Mouse (Mus musculus): ENCODE results near the gene Gm20388.
A peak's percentile ranks its signal among the peaks of the same experiment; 100 is the strongest.

The Gm20388 gene

GRCm38 (mm10) chr8:122697586-122697985 is 2786.9 kb downstream of the Gm20388 start:
- DNase-seq (ENCODE audit: low spot score in 2 of 2) = no peak

DNA sequence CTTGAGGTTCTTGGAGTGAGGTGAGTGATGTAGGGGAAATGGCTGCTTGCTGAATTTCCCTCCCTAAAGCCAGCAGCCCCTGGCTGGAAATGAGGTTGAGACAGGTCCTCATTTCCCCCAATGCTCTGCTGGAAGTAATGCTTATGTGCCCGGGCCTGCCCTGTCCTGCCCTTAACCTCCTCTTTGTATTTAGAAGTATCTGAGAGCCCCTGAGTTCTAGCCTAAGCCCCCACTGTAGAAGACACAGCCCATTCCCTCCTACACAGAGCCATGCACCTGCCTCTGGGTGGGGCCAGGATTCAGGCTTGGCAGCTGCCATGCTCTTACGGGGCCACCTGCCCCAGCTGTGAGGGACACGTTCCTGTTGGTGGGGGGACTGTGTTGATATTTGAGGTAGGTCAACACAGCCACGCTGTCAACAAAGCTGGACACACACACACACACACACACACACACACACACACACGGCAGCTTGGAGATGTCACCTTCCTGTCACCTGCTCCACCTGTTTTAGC is 2787.7 kb downstream of the Gm20388 start:
- no peak for DNase-seq (ENCODE audit: low spot score in 2 of 2)

DNA sequence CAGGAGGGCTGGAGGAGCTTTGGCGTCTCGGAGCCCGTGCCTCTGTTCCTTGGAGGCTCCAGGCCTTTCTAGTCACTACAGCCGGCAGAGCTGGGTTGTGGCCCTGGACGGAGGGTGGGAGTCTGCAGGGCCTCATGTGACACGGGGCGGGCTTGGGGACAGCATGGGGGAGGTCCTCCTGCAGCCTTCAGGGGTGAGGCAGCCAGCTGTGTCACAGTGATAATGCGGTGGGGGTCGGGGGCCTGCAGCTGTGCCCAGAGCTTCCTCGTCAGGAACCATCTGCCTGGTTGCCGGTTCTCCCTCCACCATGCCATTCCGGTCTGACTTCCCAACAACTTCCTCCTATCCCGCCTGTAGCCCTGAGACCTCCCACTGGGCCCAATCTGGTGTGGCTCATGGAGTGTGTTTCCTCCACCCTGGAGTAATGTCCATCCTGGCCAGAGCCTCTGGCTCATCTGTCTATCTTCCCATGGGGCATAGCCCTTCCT is 2788.4 kb downstream of the Gm20388 start, which contains the start of gene Cbfa2t3:
Gene Cbfa2t3 (minus strand): TSS at position 105 of the 488 bp plus-strand sequence.
- no peak for DNase-seq (ENCODE audit: low spot score in 2 of 2)

GRCm38 (mm10) chr8:122700628-122701027 is 2790.0 kb downstream of the Gm20388 start:
- DNase-seq (ENCODE audit: low spot score in 2 of 2) = no peak

- no peak for DNase-seq (ENCODE audit: low spot score in 2 of 2)
Observed at GRCm38 (mm10) chr8:122701441-122702185, 2791.0 kb downstream of the Gm20388 start.

GRCm38 (mm10) chr8:122702301-122702941 is 2791.8 kb downstream of the Gm20388 start:
- no peak for DNase-seq (ENCODE audit: low spot score in 2 of 2)

- no peak for DNase-seq (ENCODE audit: low spot score in 2 of 2)
Observed at GRCm38 (mm10) chr8:122702957-122703356, 2792.3 kb downstream of the Gm20388 start.

DNA sequence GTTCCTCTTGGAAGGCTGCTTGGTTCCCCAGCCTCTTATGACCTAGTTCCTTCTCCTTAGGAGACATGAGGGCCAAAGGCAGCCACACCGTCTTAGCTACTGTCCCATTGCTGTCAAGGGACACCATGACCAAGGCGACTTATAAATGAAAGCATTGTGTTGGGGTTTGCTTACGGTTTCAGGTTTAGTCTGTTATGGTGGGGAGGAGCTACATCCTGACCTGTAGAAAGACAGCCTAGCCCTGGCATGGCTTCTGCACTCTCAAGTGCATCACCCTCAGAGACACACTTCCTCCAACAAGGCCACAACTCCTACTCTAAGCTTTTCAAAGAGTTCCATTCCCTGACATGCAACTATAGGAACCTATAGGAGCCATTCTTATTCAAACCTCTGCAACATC is 2794.0 kb downstream of the Gm20388 start:
- no peak for DNase-seq (ENCODE audit: low spot score in 2 of 2)

DNA sequence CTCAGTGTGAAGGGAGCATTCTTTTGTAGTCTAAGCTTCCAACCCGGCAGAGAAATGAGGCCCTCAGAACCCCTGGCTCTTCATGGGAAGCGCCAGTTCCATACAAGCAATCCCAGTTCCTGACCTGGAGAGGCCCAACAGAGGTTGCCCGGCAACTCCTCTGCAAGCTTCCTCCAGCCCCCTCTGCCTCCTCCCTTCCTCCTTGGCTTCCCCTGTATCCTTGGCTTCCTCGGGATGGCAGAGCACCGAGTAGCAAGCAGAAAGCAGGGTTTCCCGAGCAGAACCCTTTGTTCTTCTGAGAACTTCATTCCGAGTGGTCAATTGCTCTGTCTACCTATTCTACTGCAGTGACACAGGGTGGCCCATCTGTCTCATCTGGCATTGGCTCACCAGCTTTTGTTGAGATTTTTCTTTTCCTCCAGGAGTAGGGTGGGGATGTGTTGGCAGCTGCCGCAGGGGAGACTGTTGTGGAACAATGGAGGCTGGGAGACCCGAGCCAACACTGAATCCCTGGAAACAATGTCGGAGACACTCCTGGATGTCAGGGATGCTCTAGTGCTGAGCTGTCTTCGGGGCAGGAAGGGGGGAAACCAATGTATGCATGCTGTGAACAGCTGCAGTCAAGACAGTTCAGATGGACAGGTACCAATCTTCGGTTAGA is 2795.4 kb downstream of the Gm20388 start:
- no peak for DNase-seq (ENCODE audit: low spot score in 2 of 2)

- no peak for DNase-seq (ENCODE audit: low spot score in 2 of 2)
Observed at GRCm38 (mm10) chr8:122707184-122707583, 2796.5 kb downstream of the Gm20388 start.

DNA sequence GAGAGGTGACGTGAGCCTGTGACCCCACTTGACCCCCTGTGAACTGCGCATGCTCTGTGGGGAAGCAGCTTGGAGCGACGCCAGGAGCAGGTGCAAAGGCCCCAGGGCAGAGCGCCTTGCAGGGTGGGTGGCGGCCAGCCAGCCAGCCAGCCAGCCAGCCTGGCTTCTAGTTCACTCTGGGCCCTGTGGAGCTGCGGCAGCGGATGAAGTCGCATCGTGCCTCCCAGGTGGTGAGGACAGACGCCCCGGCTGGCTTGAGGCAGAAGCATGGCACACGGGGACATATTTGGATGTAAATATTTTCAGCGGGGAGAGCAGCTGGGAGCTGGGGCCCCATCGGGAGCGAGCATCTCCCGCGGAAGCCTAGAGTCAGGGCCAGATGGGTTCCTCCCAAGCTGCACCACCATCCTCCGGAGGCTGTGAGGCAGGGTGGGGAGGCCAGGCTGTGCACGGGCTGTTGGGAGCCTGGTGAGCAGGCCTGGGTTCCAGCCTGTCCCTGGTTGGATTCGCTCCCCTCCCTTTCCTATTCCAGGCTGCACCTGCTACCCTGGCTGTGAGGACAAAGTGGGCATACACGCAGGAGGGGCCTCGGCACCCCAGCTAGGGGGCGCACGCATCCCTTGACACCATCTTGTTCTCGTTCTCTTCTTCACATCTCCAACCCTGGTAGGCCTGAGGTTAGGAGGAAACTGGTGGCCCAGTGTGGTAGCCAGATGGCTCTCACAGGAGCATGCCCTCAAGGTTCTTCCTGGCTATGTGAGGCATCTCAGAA is 2798.9 kb downstream of the Gm20388 start:
- DNase-seq (ENCODE audit: low spot score in 2 of 2) = peak in 1 of 2 experiments; percentile 58

DNA sequence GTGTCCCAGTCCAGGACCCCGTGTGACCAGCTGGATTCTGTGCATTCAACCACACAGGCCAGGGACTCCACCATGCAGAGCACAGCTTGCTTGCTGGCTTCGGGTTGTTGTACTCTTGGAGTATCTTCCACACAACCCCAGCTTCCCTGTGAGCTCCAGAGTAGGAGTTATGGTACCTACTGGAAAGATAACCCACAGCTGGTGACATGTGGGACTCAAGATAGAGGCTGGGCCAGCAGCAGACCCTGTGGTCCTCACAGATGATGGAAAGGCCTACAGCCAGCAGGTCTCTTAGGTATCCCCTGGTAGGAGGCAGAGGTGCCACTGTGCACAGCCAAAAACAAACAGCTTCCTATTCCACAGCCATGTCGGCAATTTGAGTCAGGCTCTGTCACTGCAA is 2800.8 kb downstream of the Gm20388 start:
- DNase-seq (ENCODE audit: low spot score in 2 of 2) = no peak

DNA sequence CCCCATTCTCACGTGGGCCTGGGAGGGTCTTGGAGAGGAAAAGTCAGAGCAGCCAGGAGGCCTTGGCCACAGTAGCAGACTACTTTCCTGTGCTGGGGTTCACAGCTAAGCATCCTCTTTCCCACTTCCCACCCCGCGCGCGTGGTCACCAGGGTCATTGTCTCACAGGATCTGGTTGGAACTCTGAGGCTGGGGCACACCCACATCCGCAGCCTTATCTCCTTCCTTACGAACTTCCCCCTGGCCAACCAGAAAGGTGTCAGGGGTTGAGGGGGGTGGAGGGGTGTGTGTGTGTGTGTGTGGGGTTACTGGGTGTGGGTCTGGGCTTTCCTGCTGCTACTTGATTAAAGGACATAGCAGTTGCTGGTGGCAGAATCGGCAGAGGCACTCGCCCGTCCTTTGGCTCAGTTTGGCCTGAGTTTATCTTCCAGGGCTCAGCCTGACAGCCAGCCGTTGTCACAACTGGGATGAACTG is 2801.3 kb downstream of the Gm20388 start:
- no peak for DNase-seq (ENCODE audit: low spot score in 2 of 2)

- peak in 1 of 2 experiments; percentile 46 for DNase-seq (ENCODE audit: low spot score in 2 of 2)
Observed at GRCm38 (mm10) chr8:122712411-122713156, 2801.9 kb downstream of the Gm20388 start.

DNA sequence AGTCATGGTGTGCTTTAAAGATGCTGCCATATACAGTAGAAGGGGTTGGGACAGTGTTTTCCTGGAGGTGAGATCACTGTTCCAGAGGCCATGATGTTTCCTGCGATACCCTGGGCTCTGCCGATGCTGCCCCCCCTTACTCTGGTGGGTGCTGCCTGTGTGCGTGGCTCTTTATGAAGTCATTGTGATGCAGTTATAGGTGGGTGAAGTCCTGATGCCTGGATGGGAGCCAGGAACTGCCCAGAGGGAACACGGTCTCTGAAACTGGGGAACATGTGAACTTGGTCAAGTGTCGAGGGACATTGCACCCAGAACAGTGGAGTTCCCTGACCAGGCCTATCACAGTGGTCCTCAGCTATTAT is 2802.5 kb downstream of the Gm20388 start:
- no peak for DNase-seq (ENCODE audit: low spot score in 2 of 2)

GRCm38 (mm10) chr8:122716566-122716965 is 2805.9 kb downstream of the Gm20388 start:
- no peak for DNase-seq (ENCODE audit: low spot score in 2 of 2)

DNA sequence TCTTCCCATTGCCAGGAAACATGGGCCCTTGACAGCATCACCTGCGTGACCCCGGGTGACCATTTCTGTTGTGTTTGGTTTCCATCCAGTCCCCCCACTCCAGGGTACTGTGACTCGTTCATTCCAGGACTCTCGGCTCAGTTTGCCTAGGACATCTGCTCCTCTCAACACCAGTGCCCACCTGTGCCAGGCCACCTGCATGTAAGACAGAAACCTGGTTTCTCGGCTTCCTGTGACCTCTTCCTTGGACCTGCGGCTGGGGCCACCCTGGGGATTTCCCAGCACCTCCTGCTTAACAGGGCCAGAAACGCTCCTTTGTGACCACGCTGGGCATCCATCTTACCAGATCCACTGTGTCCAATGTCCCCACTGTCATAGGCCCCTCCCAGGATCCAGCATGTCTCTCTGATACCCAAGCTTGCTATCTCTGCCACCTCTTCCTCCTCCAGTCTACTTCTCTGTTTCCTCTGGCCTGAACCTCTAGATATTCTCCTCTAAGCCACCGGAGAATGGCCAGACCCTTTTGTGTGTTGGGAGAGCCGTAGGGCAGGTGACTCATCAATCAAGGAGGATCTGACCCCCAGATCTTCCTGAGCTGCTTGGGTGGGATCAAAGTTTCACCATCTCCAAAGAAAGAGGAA is 2807.3 kb downstream of the Gm20388 start:
- no peak for DNase-seq (ENCODE audit: low spot score in 2 of 2)

GRCm38 (mm10) chr8:122718711-122719499 is 2808.3 kb downstream of the Gm20388 start:
- no peak for DNase-seq (ENCODE audit: low spot score in 2 of 2)

- no peak for DNase-seq (ENCODE audit: low spot score in 2 of 2)
Observed at GRCm38 (mm10) chr8:122719500-122720065, 2808.9 kb downstream of the Gm20388 start.

All from left cerebral cortex, adult 9 months (tissue).